Mouse (Mus musculus) midbrain, postnatal 0 days (tissue): ENCODE results near the gene Spata5. TPM values are rescaled to one million over a fixed set of nuclear protein-coding genes. Genes with fewer than 3 reads are reported as not detected.

Experiments
- ATAC-seq: fragments of 200-750 bp; cut with Nextera tagmentation; 2 replicates; pipeline ENCODE4 v1.8.0; 2017; ENCODE audit warnings: moderate number of reproducible peaks, mild to moderate bottlenecking, moderate TSS enrichment, moderate library complexity; ENCODE audit not compliant: low FRiP score
- DNase-seq: peaks from one replicate; pipeline ENCODE4 v3.0.0-alpha.2; 2015; ENCODE audit warnings: low spot score
- H3K27ac ChIP-seq: fragments of 300-500 bp; sonication (generic); 2 replicates; pipeline ENCODE4 v1.5.1; 2014; ENCODE audit warnings: low read depth, mild to moderate bottlenecking, low read length, mixed read lengths
- H3K27me3 ChIP-seq: fragments of 300-500 bp; sonication (generic); 2 replicates; pipeline ENCODE4 v1.6.1; 2014; ENCODE audit warnings: low read length, control low read depth, mixed read lengths; ENCODE audit not compliant: insufficient read depth
- H3K36me3 ChIP-seq: fragments of 300-500 bp; sonication (generic); 2 replicates; pipeline ENCODE4 v1.6.1; 2014; ENCODE audit warnings: low read length, control low read depth, mixed read lengths; ENCODE audit not compliant: insufficient read depth
- H3K4me1 ChIP-seq: fragments of 300-500 bp; sonication (generic); 2 replicates; pipeline ENCODE4 v1.6.1; 2014; ENCODE audit warnings: mild to moderate bottlenecking, control low read depth, antibody characterized with exemption, low read length, mixed read lengths; ENCODE audit not compliant: insufficient read depth
- H3K4me2 ChIP-seq: fragments of 300-500 bp; sonication (generic); 2 replicates; pipeline ENCODE4 v1.6.1; 2014; ENCODE audit warnings: low read depth, mild to moderate bottlenecking, low read length, mixed read lengths; ENCODE audit not compliant: poor library complexity, severe bottlenecking
- H3K4me3 ChIP-seq: fragments of 300-500 bp; sonication (generic); 2 replicates; pipeline ENCODE4 v1.5.1; 2014; ENCODE audit warnings: low read depth, mild to moderate bottlenecking, low read length, moderate library complexity
- H3K9ac ChIP-seq: fragments of 300-500 bp; sonication (generic); replicated peaks from 2 replicates; pipeline ENCODE4 v1.6.1; 2014; ENCODE audit warnings: mild to moderate bottlenecking, low read length, moderate library complexity, mixed read lengths; ENCODE audit not compliant: poor library complexity, severe bottlenecking
- H3K9me3 ChIP-seq: fragments of 300-500 bp; sonication (generic); 2 replicates; pipeline ENCODE4 v1.6.1; 2016; ENCODE audit warnings: low read length, control low read depth
- CTCF ChIP-seq: IDR thresholded peaks from 2 replicates; pipeline ENCODE4 v1.5.1; 2016; ENCODE audit warnings: antibody characterized with exemption, mild to moderate bottlenecking
- whole genome bisulfite sequencing: fragments of 180-500 bp; shearing (Covaris S2); extraction: QIAGEN DNeasy Blood & Tissue Kit; methylation state at CpG from one replicate; pipeline ENCODE4 v1.1.7; 2014; 5-methylcytosine and 5-hydroxymethylcytosine counted together
- polyA plus RNA-seq: library from polyadenylated mRNA; unstranded; fragments of >200 nt; fragmentation: Nextera tagmentation; extraction: Ambion mirVana; gene quantifications from 2 replicates; pipeline ENCODE4 v1.2.1, GENCODE M21; 2015
- total RNA-seq: library from RNA; depleted of rRNA; stranded (reverse); fragments of >200 nt; gene quantifications from 2 replicates; pipeline ENCODE4 v1.2.3, GENCODE M21; 2014

The Spata5 gene
- total and polyA plus RNA-seq, 2 experiments from 2014 or later = 18.9 to 19.5 TPM

GRCm38 (mm10) chr3:37482720-37483119 is 63.0 kb downstream of the Spata5 start:
- Histone ChIP-seq H3K9me3 (no peaks in the 10 kb centered on the region), H3K9ac (no peak overlapping the region), H3K4me2 (no peak overlapping the region), H3K36me3 (no peaks in the 10 kb centered on the region), H3K27me3 (no peaks in the 10 kb centered on the region), H3K4me1 (no peaks in the 10 kb centered on the region), H3K27ac (no peak overlapping the region), H3K4me3 (no peak overlapping the region)
- ATAC-seq (no peak), DNase-seq (no peak)
- no peak for TF ChIP-seq CTCF
- 95% methylated on average over 1 of the region's 1 CpGs for WGBS

- H3K4me3 ChIP-seq = no peak overlapping the region
- WGBS = 85% methylated on average over 4 of the region's 4 CpGs
- no peaks in the 10 kb centered on the region for H3K4me1 ChIP-seq
- no peaks in the 10 kb centered on the region for H3K9me3 ChIP-seq
- no peaks in the 10 kb centered on the region for H3K36me3 ChIP-seq
- H3K9ac ChIP-seq = no peak overlapping the region
- no peak for TF ChIP-seq CTCF
- H3K4me2 ChIP-seq = no peak overlapping the region
- H3K27ac ChIP-seq = no peak overlapping the region
- H3K27me3 ChIP-seq = no peaks in the 10 kb centered on the region
- ATAC-seq (no peak), DNase-seq (no peak)
Observed at GRCm38 (mm10) chr3:37483709-37484265, 64.1 kb downstream of the Spata5 start.

- DNase-seq = no peak
- ATAC-seq = no peak
- no peaks in the 10 kb centered on the region for H3K36me3 ChIP-seq
- no peak overlapping the region for H3K27ac ChIP-seq
- no peaks in the 10 kb centered on the region for H3K4me1 ChIP-seq
- no peak overlapping the region for H3K9ac ChIP-seq
- H3K9me3 ChIP-seq = no peaks in the 10 kb centered on the region
- H3K27me3 ChIP-seq = no peaks in the 10 kb centered on the region
- H3K4me3 ChIP-seq = no peak overlapping the region
- H3K4me2 ChIP-seq = no peak overlapping the region
- no peak for TF ChIP-seq CTCF
- WGBS = 92% methylated on average over 2 of the region's 2 CpGs
Observed at GRCm38 (mm10) chr3:37487639-37488038, 67.9 kb downstream of the Spata5 start.

GRCm38 (mm10) chr3:37488173-37488572 is 68.5 kb downstream of the Spata5 start:
- ATAC-seq (no peak), DNase-seq (no peak)
- Histone ChIP-seq H3K9me3 (no peaks in the 10 kb centered on the region), H3K27ac (no peak overlapping the region), H3K9ac (no peak overlapping the region), H3K36me3 (no peaks in the 10 kb centered on the region), H3K27me3 (no peaks in the 10 kb centered on the region), H3K4me1 (no peaks in the 10 kb centered on the region), H3K4me2 (no peak overlapping the region), H3K4me3 (no peak overlapping the region)
- no peak for TF ChIP-seq CTCF

- Histone ChIP-seq H3K4me1 (no peaks in the 10 kb centered on the region), H3K9ac (no peak overlapping the region), H3K27ac (no peak overlapping the region), H3K36me3 (no peaks in the 10 kb centered on the region), H3K9me3 (no peaks in the 10 kb centered on the region), H3K4me3 (no peak overlapping the region), H3K27me3 (no peaks in the 10 kb centered on the region), H3K4me2 (no peak overlapping the region)
- DNase-seq (no peak), ATAC-seq (no peak)
- no peak for TF ChIP-seq CTCF
- 92% methylated on average over 3 of the region's 3 CpGs for WGBS
Observed at GRCm38 (mm10) chr3:37490025-37490424, 70.3 kb downstream of the Spata5 start.

GRCm38 (mm10) chr3:37500939-37501338 is 81.2 kb downstream of the Spata5 start:
- Histone ChIP-seq H3K9ac (no peak overlapping the region), H3K4me1 (no peaks in the 10 kb centered on the region), H3K4me3 (no peak overlapping the region), H3K36me3 (no peaks in the 10 kb centered on the region), H3K27me3 (no peaks in the 10 kb centered on the region), H3K27ac (no peak overlapping the region), H3K4me2 (no peak overlapping the region), H3K9me3 (no peaks in the 10 kb centered on the region)
- ATAC-seq (no peak), DNase-seq (no peak)
- no peak for TF ChIP-seq CTCF
- WGBS = 77% methylated on average over 1 of the region's 1 CpGs
